Mouse (Mus musculus): Measurements from ENCODE around the gene Ankzf1.

Ankzf1 gene

DNA sequence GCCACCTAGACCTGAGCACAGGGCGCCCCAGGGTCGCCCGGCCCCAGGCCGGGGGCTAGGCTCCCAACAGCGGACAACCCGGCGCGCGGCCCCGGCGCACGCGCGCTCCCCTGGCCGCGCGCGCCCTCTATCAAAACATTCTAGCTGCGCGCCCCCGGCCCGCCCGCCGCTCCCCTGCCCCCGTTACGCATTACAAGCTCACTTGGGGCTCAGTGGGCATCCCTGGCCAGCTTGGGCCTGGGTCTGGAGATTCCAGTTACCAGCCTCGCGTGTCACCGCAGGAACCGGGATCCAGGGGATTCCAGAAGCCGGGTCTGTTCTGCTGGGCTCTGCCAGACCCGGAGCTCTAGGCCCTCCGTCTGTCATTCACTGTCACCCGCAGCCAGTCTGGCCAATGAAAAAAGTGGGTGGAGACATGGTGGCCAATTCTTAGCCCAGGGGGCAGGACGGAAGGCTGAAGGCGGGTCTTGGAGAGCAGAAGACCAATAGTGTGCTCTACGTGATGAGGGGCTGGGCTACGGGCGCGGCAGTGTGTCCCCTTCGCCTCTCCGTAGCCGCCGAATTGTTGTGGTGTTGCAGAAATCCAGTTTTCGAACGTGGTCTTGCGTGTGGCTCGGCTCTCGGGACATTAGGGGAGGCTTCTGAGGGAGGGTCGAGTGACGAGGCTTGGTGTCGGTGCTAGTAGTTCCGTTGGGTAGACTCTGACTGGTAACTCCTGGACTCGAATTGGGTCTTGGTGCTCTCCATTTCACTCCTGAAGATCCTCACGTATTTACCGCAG, at the start of gene Ankzf1, which contains the start of gene Atg9a:
TSS of gene Ankzf1 (plus strand) at position 530 of the 781 bp plus-strand sequence.
TSS of gene Atg9a (minus strand) at position 575 of the 781 bp plus-strand sequence.
- peak; percentile 98 for DNase-seq (ENCODE audit: low read depth)

DNA sequence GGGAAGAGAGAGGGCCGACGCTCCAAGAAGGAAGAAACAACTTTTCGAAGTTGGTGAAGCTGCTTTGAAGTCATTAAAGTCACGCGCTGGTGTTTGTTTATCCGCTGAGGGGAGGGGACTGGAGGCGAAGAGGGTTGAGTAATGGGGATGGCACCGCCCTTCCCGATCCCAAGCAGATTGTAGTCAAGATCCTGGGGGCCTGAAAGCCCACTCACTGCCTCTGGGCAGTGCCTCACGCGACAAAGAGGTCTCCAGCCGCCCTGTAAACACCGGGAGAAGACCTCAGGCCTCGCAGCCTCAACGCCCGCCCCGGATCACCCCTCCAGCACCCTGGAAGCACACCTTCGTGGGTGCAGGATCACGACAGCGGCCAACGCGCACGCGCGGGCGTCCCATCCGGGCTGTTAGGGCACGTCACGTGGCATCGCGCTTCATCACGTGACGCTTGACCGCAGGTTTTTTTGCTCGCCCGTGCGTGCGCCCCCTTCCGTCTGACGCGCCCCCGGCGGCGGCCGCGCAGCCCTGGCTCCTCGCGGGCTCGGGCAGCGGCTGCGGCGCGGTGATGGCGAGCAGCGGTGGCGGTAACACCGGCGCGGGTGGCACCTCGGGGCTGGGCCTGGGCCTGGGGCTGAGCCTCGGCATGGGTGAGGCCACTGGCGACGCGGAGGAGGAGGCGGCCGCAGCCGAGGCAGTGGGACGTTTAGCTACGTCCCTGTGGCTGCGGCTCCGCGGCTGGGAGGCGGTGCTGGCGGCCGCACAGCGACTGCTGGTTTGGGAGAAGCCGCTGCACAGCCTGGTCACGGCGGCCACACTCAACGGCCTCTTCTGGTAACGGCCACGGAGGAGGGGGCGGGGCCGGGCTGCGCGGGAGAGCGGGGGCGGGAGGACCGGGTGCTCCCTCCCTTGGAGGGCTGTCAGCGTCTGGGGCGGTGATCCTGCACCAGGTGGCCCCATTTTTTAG, 49.4 kb upstream of the Ankzf1 start, which contains the start of the genes Cnppd1 and Retreg2:
TSS of gene Cnppd1 (minus strand) at position 411 of the 961 bp plus-strand sequence.
TSS of gene Retreg2 (plus strand) at position 478 of the 961 bp plus-strand sequence.
- peak; percentile 92 for DNase-seq (ENCODE audit: low read depth)

DNA sequence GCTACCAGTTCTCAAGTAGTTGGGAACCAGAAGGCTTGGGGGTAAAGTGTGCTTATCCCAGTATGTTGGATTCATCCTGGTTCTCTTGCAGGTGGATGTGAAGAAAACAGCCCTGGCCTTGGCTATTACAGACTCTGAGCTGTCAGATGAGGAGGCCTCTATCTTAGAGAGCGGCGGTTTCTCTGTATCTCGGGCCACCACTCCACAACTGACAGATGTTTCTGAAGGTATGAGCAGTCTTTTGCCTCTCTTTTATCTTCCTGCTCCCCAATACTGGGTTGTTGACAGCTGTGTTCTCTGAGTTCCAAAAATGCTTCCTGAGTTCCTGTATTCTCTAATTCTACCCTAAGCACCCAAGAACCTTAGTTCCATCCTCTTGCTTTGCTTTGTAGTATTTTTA, 46.4 kb upstream of the Ankzf1 start:
- no peak for DNase-seq (ENCODE audit: low read depth)

DNA sequence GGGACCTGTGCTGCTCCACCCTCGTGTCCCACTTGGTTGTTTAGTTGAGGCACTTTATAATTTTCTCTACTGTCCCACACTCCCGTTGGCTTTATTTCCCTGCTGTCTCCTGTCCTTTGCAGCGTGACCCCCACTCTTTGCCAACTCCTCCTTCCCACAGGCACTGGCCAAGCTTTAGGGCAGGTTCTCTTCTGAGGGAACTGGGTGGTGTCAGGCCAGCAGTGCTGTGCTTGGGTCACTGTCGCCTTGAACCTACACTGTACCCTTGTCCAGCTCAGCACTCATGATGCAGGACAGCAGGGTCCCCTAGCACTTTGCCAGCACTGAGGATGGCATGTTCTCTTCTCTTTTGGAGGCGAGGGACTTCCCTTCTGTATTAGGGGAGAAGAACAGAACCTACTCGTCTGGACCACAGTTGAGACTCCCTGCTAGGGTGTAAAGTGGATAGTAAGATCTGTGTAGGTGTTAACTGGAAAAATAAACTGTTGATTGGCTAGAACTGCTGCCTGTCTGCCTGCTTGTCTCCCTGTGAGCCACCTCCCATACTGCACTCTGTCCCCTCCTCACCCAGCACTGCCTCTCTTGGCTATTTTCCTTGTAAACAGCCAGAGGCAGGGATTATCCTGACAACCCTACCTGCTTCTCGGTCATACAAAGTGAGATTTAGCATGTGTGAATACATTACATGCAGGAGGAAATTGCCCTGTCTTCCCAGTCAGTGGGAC, 44.4 kb upstream of the Ankzf1 start:
- DNase-seq (ENCODE audit: low read depth) = no peak

DNA sequence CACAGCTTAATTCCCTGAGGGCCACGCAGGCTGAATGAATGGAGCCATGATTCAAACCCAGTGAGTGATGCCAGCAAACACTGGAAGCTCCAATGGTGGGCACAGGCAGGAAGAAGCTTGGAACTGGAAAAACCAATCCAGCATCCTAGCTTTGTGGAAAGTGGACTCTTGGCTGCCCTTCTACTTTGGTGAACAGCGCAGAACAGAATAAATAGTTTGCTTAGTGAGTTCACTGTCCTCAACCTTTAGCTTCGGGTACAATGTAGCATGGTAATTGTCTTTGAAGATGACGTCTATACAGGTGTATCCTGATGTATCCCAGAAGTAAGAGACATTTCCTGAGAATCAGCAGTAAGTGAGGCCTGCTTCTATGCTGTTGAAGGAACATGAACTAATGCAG, 43.2 kb upstream of the Ankzf1 start:
- no peak for DNase-seq (ENCODE audit: low read depth)

DNA sequence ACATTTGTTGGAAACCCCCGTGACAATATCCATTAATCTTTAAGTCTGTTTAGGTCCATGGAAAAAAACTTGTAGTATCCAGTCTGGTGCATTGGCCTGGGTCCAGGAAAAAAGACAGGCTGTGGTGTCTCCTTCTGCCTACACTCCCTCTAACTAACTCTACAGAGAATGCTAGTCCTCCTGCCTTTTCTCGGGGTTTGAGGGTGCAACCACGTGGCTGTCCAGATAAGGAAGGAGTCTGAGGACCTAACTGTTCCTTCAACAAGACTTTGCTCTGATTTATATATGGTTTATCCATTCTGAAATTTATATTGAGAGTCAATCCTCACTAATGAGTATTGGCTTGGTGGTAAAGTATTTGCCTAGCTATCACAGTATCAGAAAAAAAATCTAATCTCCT, 36.1 kb upstream of the Ankzf1 start:
- no peak for DNase-seq (ENCODE audit: low read depth)

DNA sequence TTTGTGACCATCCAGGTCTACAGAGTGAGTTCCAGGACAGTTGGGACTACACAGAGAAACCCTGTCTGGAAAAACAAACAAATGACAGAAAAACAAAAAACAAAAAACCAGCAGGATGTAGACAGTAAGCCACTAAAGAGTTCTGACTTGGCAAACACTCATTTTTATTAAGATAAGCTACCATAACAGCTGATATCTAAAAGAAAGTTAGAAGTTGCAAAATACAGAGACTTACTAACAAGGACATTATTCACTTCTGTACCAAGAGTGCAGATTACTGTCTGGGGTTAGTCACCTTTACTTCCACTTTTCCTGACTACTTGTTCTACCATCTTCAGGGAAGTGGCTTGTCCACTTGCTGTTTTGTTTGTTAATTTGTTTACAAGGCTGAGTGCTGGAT, 33.0 kb upstream of the Ankzf1 start:
- DNase-seq (ENCODE audit: low read depth) = no peak

DNA sequence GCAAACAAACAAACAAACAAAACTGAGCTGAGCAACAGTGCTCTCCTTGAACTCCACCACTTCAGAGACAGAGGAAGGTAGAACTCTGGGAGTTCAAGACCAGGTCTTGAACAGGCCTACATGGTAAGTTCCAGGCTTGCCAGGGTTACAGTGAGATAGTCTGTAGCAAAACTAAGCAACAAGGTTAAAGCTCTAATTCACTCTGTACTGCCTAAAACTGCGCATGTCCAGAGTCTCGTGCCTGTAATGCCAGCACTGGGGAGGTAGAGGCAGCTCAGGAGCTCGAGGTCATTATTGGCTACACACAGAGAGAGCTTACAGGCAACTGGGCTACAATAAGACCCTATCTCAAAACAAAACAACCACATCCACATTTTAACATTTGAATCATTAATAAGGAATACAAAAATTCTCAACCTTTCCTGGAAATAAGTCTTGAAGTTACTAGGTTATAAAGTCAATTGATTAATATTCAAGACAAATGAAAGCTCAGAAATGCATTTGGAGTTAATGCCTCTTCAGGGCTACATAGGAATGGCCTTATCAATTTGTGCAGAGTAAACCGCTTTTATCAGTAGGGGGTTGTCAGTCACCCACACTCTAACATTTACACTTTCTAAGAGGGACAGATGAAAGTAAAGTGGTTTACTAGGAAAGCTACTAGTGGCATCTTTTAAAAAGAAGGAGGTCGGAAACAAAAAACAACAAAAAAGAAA, 32.3 kb upstream of the Ankzf1 start:
- no peak for DNase-seq (ENCODE audit: low read depth)

DNA sequence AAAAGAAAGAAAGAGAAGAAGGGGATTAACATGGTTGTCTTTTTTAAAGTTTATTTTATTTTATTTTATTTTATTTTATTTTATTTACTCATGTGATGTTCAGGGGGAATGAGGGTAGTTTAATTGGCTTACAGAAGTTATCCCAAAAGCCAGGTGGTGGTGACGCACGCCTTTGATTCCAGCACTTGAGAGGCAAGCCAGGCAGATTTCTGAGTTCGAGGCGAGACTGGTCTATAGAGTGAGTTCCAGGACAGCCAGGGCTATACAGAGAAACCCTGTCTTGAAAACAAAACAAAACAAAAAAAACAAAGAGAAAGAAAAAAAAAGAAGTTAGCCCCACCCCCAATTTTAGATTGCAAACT, 31.7 kb upstream of the Ankzf1 start:
- no peak for DNase-seq (ENCODE audit: low read depth)

DNA sequence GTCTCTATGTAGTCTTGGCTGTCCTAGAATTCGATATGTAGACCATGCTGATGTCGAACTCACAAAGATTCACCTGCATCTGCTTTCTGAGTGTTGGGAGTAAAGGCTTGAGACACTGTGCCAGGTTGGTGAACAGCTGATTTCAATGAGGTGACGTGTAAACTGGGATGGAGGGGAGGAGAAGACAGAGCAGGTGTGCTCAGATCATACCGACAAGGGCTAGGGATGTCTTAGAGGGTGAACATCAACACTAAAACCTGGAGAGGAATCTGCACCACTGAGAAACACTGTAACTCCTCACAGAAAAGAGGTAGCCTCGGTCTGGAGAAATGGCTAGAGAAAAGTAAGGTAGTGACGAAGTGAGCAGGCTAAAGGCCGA, 23.9 kb upstream of the Ankzf1 start:
- no peak for DNase-seq (ENCODE audit: low read depth)

DNA sequence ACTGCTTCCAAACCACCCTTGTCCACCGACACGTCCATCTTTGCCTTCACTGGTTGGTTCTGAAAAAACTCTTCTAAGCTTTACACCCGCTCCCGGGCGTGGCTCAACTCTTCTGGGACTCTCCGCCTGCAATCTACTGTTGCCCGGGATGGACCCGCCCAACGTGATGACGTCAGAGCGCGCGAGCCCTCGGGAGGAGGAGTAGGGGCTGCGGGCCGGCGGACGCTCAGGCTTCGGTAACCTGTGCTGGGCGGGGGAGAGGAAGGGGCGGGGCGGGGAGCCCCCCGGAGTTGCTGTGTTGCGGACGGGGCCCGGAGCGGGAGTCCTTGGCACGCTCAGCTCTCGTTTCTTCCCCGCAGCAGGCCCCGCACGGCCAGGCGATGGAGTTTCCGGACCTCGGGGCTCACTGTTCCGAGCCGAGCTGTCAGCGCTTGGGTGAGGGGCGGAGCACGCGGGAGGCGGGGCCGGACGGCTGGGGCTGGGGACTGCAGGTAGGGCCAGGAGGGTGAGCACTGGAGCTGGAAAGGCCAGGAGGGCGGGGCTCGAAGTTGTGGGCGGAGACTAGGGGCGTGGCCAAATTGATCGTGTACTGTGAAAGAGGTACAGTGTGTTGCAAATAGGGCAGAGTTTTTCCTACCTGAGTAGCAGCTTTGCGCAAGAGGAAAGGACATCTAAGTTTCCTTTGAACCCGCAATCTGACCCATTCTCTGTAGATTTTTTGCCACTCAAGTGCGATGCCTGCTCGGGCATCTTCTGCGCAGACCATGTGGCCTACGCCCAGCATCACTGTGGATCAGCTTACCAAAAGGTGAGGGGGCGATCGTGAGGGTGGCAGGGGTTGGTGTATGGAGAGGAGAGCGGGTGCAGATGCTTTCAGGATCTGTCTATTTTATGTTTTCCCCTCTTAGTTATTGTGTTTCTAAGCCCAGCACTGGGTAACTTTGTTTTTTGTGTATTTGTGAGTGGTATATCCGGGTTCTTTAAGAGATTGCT, 23.2 kb upstream of the Ankzf1 start, which contains the start of gene Zfand2b:
TSS of gene Zfand2b (plus strand) at position 175 of the 993 bp plus-strand sequence.
- peak; percentile 97 for DNase-seq (ENCODE audit: low read depth)

DNA sequence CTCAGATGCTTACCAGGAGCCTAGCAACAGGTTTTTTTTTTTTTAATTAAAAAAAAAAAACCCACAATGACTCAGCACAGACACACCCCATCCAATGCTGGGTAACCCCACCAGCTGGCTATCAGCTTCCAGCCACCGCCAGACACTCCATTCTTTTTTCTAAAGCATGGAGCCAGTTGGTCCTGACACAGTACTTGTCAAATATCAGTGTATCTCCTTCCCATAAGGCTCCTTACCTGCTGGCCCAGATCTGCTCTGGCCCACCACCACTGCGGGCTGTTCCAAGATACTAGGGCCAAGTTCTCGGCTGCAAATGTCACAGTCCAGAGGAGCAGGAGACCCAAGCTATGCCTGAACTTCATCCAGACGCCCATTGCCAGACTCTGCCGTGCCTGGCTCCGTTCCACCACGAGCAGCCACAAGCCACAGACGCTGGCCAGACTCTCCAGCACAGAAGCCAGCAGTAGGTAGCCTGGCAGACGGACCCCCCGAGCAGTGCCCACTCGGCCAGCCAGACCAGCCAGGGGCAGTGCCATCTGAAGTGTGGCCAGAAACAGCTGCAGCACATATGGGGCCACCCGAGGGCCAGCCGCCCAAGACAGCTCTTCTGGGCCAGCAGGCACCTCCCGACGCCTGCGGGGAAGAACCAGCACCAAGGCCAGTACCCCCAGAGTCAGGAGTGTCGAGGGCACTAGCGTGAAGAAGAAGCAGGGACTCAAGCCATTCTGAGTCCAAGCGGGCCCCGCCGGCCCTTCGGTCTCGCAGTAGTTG, 12.4 kb upstream of the Ankzf1 start:
- peak; percentile 69 for DNase-seq (ENCODE audit: low read depth)

DNA sequence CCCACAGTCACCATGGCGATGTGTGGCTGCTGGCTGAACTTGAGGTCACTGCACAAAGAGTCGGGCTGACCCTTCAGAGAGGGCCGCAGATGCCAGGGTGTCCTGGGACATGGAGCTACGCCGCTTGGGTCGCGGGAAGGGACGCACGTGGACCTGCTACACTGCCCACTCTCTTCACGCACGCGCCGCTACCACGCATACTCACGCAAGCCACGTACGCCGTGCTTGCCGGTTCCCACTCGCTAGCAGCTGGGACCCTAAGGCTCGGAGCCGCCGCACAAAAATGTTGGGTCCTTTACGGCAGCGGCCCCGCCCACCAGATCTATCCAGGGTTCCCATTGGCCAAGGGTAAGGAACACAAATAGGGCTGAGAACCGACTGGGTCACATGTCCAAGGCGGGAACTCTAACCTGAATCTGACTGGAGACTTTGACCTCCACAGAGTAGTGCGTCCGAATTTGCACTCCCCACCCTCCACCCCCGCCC, 11.8 kb upstream of the Ankzf1 start, which contains the start of gene Abcb6:
TSS of gene Abcb6 (minus strand) at position 288 of the 486 bp plus-strand sequence.
- peak; percentile 95 for DNase-seq (ENCODE audit: low read depth)

DNA sequence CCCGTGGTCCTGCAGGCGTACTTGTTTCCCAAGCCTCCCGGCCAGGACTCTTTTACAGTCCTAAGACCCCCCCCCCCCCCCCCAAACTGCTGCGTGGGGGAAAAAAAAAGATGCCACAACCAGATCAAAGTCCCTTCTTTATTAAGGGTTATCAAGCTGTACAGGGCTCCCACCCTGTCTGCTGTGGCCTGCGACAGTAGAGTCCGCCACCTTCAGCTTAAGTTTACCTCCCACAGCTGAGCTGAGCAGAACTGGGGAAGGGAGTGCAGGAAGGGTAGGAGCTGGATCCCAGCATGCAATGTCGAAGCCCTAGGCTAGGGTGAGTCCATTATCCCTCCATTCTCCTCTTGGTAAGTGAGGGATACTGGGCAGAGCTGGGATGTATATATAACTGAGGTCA, 11.2 kb upstream of the Ankzf1 start:
- DNase-seq (ENCODE audit: low read depth) = no peak

DNA sequence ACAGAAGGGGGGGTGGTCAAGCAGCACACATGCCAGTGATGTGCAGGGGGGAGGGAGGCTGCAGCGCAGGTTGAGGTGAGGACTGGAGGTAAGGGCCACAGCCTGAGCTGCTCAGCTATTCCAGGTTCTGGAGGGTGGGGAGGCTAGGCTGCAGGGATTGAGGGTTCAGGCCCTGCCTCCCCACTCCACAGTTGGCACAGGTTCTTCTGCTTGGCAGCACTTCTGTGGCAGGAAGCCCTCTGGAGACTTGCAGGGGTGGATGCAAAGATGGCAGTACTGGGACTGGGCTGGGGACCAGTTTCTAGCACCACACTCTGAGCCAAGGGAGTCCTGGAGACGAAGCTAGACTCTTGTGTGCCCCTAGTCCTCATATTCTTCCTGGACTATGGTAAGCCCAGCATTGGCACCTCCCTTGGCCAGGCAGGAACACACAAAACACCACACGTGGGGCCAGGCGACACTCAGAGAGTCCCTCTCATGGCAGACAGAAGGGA, 10.5 kb upstream of the Ankzf1 start:
- DNase-seq (ENCODE audit: low read depth) = no peak

DNA sequence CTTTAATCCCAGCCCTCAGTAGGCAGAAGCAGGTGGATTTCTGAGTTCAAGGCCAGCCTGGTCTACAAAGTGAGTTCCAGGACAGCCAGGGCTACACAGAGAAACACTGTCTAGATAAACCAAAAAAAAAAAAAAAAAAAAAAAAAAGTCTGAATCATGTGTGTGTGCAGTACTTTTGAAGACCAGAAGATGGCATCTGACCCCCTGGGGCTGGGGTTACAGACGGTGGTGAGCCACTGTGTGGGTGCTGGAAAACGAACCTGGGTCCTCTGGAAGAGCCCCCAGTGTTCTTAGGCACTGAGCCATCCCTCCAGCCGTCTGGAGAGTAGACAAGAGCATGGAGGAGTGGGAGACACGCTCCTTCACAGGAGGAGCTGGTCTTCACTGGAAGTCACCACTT, 9.8 kb upstream of the Ankzf1 start:
- no peak for DNase-seq (ENCODE audit: low read depth)

DNA sequence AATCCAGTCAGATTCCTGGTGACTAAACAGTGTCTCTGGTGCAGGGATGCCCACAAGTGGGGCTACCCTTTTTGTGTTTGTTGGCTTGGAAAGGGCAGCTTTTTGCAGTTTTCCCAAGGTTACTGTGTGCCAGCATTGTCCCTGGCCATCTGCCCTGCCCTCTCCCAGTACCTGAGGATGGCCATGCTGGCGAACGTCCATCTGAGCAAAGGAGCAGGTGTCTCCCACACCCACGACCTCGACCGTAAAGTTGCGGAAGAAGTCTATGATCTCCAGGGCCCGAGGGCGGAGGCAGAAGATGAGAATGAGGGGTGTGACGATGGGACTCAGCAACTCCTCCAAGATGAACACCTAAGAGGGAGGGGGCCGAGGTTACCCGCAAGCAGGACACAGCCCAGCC, 6.5 kb upstream of the Ankzf1 start:
- no peak for DNase-seq (ENCODE audit: low read depth)

DNA sequence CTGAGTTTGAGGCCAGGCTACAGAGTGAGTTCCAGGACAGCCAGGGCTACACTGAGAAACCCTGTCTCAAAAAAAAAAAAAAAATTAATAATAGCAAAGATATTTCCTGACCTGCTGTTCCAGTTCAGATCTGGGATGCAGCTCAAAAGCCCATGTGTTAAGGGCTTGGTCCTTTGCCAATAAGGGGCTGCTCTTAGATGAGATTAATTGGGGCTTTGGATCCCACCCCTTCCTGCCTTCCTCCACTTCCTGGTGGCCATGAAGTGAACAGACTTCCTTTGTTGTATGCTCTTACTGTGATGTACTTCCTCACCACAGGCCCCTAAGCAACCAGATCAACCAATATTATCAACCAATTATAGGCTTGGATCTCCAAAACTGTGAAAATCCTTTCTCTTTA, 4.8 kb upstream of the Ankzf1 start:
- DNase-seq (ENCODE audit: low read depth) = no peak

DNA sequence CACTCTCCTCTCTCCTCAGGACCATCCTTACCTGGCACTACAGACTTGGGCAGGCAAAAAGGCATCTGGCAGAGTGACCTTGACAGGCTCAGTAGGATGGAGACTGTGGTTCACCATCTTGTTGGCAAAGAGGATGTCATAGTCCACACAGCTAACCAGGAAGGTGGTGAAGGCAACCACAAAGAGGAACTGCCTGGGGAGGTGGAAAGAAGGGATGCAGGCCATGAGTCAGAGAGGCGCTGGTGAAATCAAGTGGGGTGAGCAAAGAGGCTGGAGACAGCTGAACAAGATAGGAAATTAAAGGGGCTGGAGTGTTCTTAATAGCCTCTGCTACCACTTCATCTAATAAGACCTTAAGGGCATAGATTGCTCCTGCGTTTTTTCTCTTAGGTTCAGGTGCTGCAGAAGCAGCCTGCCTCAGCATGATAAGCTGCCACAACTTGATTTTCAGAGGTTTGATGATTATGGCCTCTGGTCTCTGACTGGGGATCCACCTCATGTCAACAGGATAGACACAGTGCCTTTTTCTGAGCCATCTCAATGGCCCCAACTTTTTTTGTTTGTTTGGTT, 4.0 kb upstream of the Ankzf1 start:
- no peak for DNase-seq (ENCODE audit: low read depth)

Measured in c-Kit-positive CD71-positive TER-119-negative erythroid progenitor cells, embryonic 14.5 days (primary cell).